Comparison of ENCODE assay signal across 8 mouse cellular contexts in the genomic region with DNA sequence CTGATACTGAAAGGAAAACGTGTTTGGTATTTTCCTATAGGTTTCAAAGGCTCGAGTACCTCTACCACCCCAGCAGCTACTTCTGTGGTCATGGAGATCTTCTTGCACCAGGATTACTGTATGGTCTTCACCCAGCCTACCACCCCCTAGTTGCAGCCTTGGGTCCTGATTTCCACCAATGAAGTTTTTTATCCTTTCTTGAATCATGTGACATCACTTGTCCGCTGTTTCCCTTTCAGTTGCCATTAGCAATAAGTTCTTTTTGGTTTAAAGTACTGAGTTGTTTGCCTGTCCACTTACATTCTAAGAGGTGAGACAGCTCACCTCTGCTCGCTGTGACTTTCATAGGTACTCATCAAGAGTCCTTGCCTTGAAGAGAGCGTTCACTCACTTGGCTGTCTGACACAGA. TPM values are rescaled to one million over a fixed set of nuclear protein-coding genes. Genes with fewer than 3 reads are reported as not detected.
DNase-seq lines count a peak whose midpoint lies in the region; ATAC-seq lines count a peak whose summit lies in the region.

No protein-coding gene starts in this region.

- H3K36me3 ChIP-seq in embryonic facial prominence, embryonic 10.5 days (replicated peaks) = peaks cover 13% of the 10 kb centered on the region
- H3K36me3 ChIP-seq in hindbrain, embryonic 14.5 days (replicated peaks; ENCODE audit: control insufficient read depth, insufficient read depth) = no peaks in the 10 kb centered on the region
- H3K36me3 ChIP-seq in limb, embryonic 15.5 days = no peaks in the 10 kb centered on the region; the same call in 1 of the 2 replicates

- H3K4me3 ChIP-seq in embryonic facial prominence, embryonic 10.5 days = peak overlapping the region; percentile 83
- peak overlapping the region; percentile 59 for H3K4me3 ChIP-seq in hindbrain, embryonic 14.5 days (replicated peaks; ENCODE audit: low read length)
- peak overlapping the region; percentile 75 for H3K4me3 ChIP-seq in limb, embryonic 15.5 days

- peaks cover 4% of the 10 kb centered on the region for H3K4me1 ChIP-seq in embryonic facial prominence, embryonic 10.5 days
- no peaks in the 10 kb centered on the region for H3K4me1 ChIP-seq in hindbrain, embryonic 14.5 days (replicated peaks; ENCODE audit: control insufficient read depth, insufficient read depth, low read length)
- no peaks in the 10 kb centered on the region for H3K4me1 ChIP-seq in limb, embryonic 15.5 days

- peak overlapping the region; percentile 63 for H3K4me2 ChIP-seq in hindbrain, embryonic 14.5 days (replicated peaks)
- H3K4me2 ChIP-seq in limb, embryonic 15.5 days = peak overlapping the region; percentile 54

- peak overlapping the region; percentile 77 for H3K9ac ChIP-seq in hindbrain, embryonic 14.5 days
- peak overlapping the region; percentile 68 for H3K9ac ChIP-seq in limb, embryonic 15.5 days

- DNase-seq in frontal cortex, adult 2 months (ENCODE audit: extremely low spot score in 1 of 2, low spot score in 1 of 2) = peak; percentile 14 to 57
- no peak for DNase-seq in frontal cortex, postnatal 25 days (ENCODE audit: low spot score in 2 of 2)
- DNase-seq in embryonic facial prominence, embryonic 10.5 days (ENCODE audit: low spot score) = no peak
- peak; percentile 44 for DNase-seq in hindbrain, embryonic 14.5 days (ENCODE audit: low spot score)
- DNase-seq in urinary bladder, adult 18-20 months (ENCODE audit: low spot score in 2 of 2) = no peak

- peak; percentile 64 for ATAC-seq in CD4-positive, CD25-positive, alpha-beta regulatory T cell, adult 4 months
- ATAC-seq in hindbrain, embryonic 14.5 days (ENCODE audit: low FRiP score) = peak; percentile 70
- peak; percentile 55 for ATAC-seq in limb, embryonic 15.5 days (ENCODE audit: insufficient number of reproducible peaks, low FRiP score, low TSS enrichment, low read depth)
- ATAC-seq in monocyte, adult 5-6 weeks (replicated peaks; ENCODE audit: insufficient number of reproducible peaks, low FRiP score, low TSS enrichment, poor library complexity, severe bottlenecking) = peak; percentile 41; the same call in 1 of the 2 replicates

- no peaks in the 10 kb centered on the region for H3K27me3 ChIP-seq in embryonic facial prominence, embryonic 10.5 days (replicated peaks; ENCODE audit: low read depth, poor library complexity, severe bottlenecking)
- no peaks in the 10 kb centered on the region for H3K27me3 ChIP-seq in hindbrain, embryonic 14.5 days (ENCODE audit: control insufficient read depth, insufficient read depth, low read length)
- no peaks in the 10 kb centered on the region for H3K27me3 ChIP-seq in limb, embryonic 15.5 days

- H3K27ac ChIP-seq in embryonic facial prominence, embryonic 10.5 days (replicated peaks) = peak overlapping the region; percentile 93
- H3K27ac ChIP-seq in hindbrain, embryonic 14.5 days = peak overlapping the region; percentile 77
- peak overlapping the region; percentile 88 for H3K27ac ChIP-seq in limb, embryonic 15.5 days

- 52% methylated on average over 5 of the region's 5 CpGs for WGBS in embryonic facial prominence, embryonic 10.5 days
- WGBS in hindbrain, embryonic 14.5 days = 39% methylated on average over 5 of the region's 5 CpGs
- 34% methylated on average over 5 of the region's 5 CpGs for WGBS in limb, embryonic 15.5 days

- no peaks in the 10 kb centered on the region for H3K9me3 ChIP-seq in embryonic facial prominence, embryonic 10.5 days
- no peaks in the 10 kb centered on the region for H3K9me3 ChIP-seq in hindbrain, embryonic 14.5 days (ENCODE audit: control insufficient read depth, low read length)
- no peaks in the 10 kb centered on the region for H3K9me3 ChIP-seq in limb, embryonic 15.5 days

RNA-seq across cellular contexts. Expression of a gene that starts 0.6 kb away (rescaled TPM):
- 5.0 and 5.4 TPM in 2 replicates for polyA plus RNA-seq in frontal cortex, adult 2 months (2012; rRNA removed)
- 10 to 100 TPM; 23.9 to 26.5 TPM for polyA plus RNA-seq in CD4-positive, CD25-positive, alpha-beta regulatory T cell, adult 4 months (2017; shearing (Covaris generic))
- 8.9 and 10.4 TPM in 2 replicates for polyA plus RNA-seq in embryonic facial prominence, embryonic 10.5 days (2016; fragmentation: Nextera tagmentation; extraction: Ambion mirVana)
- 11.7 and 12.8 TPM in 2 replicates for polyA plus RNA-seq in hindbrain, embryonic 14.5 days (2014; fragmentation: Nextera tagmentation; extraction: Ambion mirVana)
- polyA plus RNA-seq in limb, embryonic 15.5 days (2015; fragmentation: Nextera tagmentation; extraction: Ambion mirVana) = 10.0 and 11.1 TPM in 2 replicates
- total RNA-seq in monocyte, adult 5-6 weeks (2017) = 28.5 to 45.1 TPM (median 43.5 TPM) in 3 replicates

Comparison
In these comparisons a context has a peak if more than half of its experiments do, and no peak if none do; other contexts are left out.
1. DNase-seq: peak in frontal cortex, adult 2 months (2 of 2) and hindbrain, embryonic 14.5 days (single experiment); none in frontal cortex, postnatal 25 days (0 of 2), embryonic facial prominence, embryonic 10.5 days (single experiment) and urinary bladder, adult 18-20 months (0 of 2).
2. Peak in every context shown above with its lines, with median percentiles within 50 percentile points of each other: ATAC-seq, H3K27ac ChIP-seq and H3K4me3 ChIP-seq.